Mouse (Mus musculus) cerebellum, adult 11 months (tissue): ENCODE data around the gene Sytl3.

Source experiments
- DNase-seq: peaks from one replicate; pipeline ENCODE4 v3.0.0; 2022

The Sytl3 gene

GRCm38 (mm10) chr17:6738836-6739235 lies 79.9 kb downstream of the Sytl3 start:
- DNase-seq = no peak

DNA sequence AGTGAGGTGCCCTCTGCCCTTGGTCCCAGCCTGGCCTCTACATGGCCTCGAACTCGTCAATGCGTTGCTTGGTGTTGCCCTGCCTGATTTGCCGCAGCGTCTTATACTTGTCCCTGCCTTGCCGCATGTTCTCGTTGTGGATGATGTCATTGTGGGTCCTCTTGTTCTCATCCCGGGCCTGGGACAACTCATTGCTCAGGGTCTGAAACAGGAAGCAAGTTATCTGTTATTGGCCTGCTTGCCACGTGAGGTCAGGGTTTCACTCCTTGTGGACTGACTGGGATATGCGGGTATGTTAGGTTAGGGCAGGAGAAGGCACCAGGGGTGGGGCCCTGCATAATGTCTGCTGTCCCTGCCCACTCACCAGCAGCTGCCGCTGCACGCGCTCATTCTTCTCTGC lies 80.4 kb downstream of the Sytl3 start:
- DNase-seq = no peak

- no peak for DNase-seq
Observed at GRCm38 (mm10) chr17:6739756-6740155, 80.9 kb downstream of the Sytl3 start.

GRCm38 (mm10) chr17:6740331-6741170 lies 81.7 kb downstream of the Sytl3 start:
- DNase-seq = no peak

GRCm38 (mm10) chr17:6741271-6741670 lies 82.4 kb downstream of the Sytl3 start:
- DNase-seq = no peak

DNA sequence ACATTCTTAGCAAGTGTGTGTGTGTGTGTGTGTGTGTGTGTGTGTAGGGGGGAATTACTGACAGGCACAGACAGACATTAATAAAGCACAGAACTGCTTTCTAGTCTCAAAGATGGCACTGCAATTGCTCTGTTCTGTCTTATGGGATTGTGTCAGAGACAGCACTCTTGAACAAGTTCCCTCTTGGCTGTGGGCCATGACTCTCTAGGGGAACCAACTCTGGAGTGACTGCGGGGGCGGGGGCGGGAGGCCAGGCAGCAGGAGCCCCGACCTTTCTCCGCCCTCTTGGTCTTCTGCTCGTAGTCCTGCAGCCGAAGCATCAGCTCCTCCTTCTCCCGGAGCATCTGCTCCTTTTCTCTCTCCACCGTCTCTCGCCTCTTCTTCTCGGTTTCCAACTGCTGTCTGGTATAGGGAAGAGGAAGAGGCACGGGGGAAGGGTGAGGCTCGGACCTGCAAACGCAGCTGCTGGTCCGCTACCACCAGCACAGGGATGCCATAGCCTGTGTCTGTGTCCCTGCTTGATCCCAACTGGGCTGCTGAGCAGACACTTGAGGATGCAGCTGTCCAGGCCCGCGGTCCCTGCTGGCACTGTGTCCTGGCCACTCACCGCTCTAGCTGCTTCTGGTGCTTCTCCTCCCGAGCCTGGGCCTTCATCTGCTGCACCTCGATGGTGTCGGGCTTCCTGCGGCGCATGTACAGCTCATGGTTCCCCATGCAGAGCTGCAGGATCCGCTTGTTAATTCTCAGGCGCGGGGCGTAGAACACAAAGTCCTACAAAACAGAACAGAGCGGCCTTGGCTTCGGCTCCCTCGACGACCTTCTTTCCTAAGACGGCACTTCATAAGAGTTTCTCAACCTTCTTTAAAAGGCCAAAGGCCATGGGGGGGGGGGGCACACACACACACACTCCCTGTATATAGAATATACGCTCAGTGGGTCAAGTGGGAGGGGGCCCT lies 83.5 kb downstream of the Sytl3 start:
- no peak for DNase-seq

GRCm38 (mm10) chr17:6743039-6743575 lies 84.2 kb downstream of the Sytl3 start:
- DNase-seq = no peak

- DNase-seq = no peak
Observed at GRCm38 (mm10) chr17:6743787-6744239, 84.9 kb downstream of the Sytl3 start.

GRCm38 (mm10) chr17:6744366-6744765 lies 85.5 kb downstream of the Sytl3 start:
- no peak for DNase-seq

DNA sequence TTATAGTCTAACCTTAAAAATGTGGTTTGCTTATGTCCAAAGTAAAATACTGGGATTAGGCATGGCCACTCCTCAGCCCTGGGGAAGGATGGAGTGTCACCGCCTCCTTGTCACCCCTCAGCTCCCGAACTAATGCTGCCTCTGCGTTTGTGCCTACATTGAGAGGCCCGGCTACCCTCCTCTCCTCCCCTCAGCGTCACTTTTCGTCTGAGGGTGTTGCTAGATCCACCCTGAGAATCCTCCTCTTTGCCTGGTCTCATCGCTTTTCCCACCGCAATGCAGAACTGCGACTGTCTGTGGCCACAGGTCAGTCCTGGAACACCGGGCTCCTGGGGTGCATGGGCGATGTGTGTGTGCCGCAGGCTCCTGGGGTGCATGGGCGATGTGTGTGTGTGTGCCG lies 86.0 kb downstream of the Sytl3 start:
- no peak for DNase-seq

- no peak for DNase-seq
Observed at GRCm38 (mm10) chr17:6745503-6745902, 86.6 kb downstream of the Sytl3 start.

DNA sequence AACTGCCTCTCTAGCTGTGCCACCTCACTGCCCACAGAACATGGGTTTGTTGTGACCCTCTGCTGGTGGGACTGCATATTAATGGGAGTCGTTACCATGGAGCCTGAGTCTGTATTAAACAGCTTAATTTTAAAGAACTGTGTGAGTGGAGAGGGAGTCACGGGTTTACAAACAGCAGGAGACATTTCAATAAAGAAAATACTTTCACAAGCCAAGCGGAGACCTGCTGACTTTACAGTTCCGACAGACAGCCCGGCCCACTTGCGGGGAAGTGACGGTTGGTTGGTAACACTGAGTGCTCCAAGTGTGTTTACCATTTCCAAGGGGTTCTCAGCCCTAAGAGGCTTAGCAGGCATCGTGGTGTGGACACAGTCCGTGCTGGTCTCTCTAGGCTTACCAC lies 87.1 kb downstream of the Sytl3 start:
- no peak for DNase-seq

DNA sequence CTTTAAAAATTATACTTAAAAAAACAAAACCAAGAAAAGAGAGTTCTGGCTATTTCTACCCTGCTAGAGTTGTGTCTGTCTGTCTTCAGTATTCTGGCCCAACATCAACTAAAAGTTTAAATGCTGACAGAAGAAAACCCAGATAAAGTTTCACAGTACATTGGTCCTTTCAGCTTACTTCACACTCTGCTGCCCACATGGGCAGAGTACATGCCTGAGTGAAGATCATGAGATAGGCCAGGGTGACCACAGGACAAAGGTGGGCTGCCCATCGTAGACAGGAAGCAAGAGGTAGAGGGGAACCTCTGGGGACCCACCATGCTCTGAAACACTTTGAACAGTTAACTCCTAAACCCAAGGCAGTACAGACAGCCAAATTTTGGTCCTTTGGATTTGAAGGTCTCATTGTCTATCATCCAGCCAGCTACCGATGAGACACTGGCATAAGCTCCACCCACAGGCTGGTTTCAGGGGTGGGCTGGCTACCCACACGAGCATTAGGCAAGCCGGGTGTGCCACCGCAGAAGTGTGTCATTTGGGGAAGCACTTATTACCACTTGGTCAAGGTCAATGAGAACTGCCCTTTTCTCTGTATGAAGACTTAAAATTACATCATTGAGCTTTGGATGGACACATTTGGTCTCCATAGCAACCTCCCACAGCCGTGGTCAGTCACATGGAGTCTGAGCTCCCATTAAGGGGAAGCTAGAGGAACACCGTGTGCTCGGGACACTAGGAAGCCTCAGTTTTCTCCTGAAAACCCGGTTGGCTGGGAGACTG lies 87.7 kb downstream of the Sytl3 start:
- no peak for DNase-seq

DNA sequence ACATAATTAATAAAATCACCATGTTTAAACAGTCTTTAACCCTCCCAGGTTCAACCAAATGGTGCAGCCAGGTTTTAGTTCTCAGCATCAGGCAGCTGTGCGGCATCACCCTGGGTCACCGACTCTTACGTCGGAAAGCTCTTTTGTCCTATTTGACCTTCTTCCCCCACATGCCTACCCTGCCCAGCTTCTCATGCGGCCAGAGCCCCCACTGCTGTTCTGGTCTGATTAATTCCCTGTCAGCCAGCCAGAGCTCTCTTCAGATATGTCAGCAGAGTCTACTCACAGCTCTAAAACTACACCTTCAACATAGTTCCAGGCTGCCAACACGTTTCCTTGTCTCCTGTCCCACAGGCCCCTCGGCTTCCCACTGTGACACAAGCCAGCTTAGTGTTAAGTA lies 88.6 kb downstream of the Sytl3 start:
- no peak for DNase-seq

DNA sequence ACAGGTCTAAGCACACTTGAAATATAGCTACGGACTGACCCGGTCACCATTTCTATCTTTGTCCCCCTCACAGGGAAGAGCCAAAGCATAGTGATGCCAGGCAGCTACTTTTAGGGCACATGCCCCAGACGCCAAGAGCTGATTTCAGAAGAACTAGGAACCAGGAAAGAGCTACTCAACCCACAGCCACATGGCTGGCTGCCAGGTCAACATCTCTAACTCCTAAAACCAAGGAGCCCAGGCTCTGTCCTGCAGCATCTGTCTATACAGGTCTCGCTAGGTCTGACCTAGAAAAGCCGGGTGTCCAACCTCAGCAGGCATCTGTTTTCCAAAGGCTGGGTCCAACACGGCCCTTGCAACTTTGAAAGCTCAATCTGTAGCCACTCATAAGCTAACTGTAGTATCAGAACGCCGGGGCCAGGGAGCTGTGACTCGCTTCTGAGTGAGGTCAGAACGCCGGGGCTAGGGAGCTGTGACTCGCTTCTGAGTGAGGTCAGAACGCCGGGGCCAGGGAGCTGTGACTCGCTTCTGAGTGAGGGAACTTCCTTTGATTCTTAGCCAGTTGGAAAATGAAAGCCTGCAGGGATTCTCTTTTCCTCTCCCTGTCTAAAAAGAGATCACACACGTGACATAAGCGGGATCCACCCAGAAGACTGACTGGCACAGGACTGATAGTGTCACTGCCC lies 90.0 kb downstream of the Sytl3 start:
- no peak for DNase-seq

DNA sequence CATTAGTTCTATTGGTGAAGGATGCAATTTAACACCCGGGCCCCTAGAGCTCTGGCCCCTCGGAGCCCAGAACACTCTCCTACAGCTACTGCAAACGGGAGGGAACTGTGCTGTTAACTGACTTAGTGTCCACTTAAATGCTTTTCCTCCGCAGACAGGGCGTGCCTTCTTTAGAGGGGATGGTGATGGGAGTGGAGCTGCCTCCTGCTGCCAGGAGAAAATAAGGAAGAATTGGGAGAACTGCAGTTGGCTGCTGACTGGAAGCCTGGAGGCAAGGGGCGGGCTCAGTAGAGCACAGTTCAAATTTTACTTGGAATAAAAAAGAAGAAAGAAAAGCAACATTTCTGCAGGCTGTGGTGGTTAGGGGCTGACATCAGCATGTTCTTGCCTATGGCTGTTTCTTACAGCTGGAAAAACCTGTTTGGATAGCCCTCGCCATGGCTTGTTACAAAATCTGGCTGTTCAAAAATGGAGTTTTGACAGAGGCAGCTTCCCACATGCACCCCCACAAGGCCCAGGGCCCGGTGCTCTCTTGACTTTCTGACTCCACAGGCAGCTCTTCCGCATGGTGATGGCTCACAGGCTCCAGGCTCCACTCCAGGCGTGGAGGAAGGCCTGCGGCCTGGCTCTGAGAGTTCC lies 92.4 kb downstream of the Sytl3 start:
- DNase-seq = no peak

DNA sequence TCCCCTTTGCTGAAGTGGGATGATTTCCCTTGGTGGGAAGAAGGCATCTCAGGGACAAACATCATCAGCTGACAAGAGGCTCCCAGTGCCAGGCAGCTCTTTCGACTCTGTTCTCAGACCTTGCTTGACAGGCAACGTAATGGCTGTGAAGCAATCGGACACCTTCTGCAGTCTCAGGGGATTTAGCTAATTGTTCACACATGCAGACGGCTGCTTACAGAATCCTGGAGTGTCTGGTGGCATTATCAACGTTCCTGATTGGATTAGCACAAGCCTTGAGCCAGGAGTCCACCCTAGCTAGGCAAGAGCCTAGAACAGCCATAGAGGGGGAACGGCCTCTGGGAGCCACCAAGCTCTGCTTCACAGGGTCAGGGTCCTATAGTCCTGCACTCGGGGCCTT lies 93.5 kb downstream of the Sytl3 start:
- DNase-seq = no peak

DNA sequence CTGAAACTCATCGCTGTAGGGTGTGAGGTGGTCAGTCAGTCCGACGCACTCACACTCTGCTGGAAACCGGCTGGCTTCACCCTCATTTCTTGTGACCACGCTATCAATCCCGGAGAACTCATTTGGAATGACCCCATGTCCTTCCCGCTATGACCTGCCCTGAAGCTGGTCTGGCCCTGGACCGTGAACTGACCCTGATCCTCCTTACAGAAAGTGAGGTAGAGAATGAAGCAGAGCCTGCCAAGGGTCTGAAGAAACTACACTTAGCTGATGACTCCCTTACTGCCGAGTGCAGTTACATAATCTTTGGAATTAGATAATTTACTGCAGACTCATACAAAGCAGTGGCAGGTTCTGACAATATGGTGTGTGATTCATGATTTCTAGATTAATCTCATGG lies 96.3 kb downstream of the Sytl3 start:
- DNase-seq = no peak

DNA sequence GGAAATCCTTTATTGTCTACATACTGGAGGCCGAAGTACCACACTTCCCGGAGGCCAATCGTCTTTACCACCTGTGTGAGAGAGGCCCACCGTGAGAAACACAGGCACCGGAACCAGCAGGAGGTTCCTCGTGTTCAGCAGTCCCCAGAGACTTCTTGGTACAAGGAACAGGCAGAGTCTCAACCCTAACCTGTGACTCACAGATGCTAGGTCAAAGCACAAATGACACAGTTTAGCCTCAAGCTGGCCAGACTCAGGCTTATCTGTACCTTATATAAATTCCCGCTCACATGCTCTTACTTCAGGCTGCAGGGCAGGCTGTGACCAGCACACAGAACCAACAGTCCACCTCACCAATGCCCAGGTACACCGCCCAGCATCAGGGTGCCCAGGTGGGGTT lies 97.0 kb downstream of the Sytl3 start:
- DNase-seq = no peak

DNA sequence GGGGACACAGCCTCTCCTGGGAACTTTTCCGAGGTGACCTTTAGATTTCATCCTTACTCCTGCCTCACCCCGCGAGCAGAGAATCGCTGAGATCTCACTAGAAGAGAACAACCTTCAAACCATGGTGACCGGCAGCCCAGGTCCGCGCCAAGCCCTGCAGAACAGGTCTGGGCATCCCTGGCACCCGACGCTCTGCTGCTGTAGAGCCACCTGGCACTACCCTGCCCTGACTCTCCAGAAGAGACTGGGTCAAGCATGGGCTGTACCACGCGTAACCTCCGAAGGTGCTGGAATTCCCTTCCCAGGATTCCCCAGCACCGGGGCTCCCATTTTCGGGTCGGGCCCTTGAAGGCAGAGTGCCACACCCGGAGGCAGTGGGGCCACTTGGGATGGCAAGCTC lies 99.0 kb downstream of the Sytl3 start:
- DNase-seq = no peak

- no peak for DNase-seq
Observed at GRCm38 (mm10) chr17:6758845-6759244, 100.0 kb downstream of the Sytl3 start.
